Mouse (Mus musculus) cerebellum, adult 2 months (tissue): Measurements from ENCODE around the gene Plekhj1.
"Not testable (repeated sequence)": the region's sequence is repeated elsewhere in the genome, so short reads cannot be mapped to it uniquely, and the experiment has no call there.

Experiments
- CTCF ChIP-seq: fragments of 200-500 bp; IDR thresholded peaks from 2 replicates; pipeline ENCODE4 v1.5.1; 2011; ENCODE audit warnings: low read depth, mild to moderate bottlenecking, control low read depth, low read length, moderate library complexity, borderline replicate concordance; ENCODE audit not compliant: insufficient read depth
- POLR2A ChIP-seq: fragments of 200-500 bp; IDR thresholded peaks from 2 replicates; pipeline ENCODE4 v1.6.1; 2011; ENCODE audit warnings: low read length, control low read depth, borderline replicate concordance; ENCODE audit not compliant: insufficient read depth

DNA sequence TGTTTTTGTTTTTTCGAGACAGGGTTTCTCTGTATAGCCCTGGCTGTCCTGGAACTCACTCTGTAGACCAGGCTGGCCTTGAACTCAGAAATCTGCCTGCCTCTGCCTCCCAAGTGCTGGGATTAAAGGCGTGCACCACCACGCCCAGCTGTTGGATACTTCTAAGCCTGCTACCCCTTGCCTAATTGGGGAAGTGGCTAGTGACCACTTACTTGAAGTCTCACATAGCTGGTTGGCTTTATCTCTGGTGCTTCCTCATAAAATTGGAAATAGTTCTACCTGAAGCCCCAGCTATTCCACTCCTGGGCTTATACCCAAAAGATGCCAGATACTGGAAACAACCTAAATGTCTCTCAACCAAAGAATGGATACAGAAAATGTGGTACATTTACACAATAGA is 17.9 kb upstream of the Plekhj1 start:
- TF ChIP-seq CTCF, POLR2A: not testable (repeated sequence)
